Mouse (Mus musculus): ENCODE measurements at regions not wholly inside any gene's neighbourhood (a gene's known extent, or its start where the extent isn't known, plus 50 kb on each side); places are given as distances from the start of the nearest gene placed in this dataset.

DNA sequence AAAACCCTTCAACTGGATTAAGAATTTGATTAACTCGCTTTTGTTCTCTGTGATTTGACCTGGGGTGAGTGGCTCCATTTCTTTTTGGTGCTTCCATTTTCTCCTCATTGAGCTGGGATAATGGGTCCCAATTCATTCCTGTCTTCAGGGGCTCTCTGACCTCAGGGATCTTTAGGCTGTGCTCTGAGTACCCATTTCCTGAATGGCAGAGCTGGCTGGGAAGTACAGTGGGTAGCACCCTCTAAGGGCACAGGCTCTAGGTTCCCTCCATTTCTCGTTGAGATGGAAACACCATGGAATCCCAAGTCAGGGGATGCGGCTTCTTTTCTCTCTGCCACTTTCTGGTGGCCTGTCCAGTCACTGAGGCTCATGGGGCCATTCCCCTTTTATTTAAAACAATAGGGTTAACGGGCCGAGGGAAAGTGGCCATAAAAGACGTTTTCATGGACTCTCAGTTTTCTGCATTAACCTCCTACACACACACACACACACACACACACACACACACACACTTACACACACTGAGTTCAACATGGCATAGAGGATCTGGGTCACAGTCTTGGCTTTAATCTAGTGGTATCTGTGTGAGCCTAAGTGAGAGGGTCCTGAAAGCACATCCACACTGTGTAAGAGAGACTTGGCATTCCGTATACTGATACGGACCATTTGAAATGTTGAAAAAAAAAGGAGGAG is 98.3 kb upstream of the Ccnd2 start:
- Histone ChIP-seq H3K4me1 (replicated peaks; ENCODE audit: control insufficient read depth, insufficient read depth, low read length) (peaks cover 10% of the 10 kb centered on the region; the same call in 1 of the 2 replicates), H3K9me3 (ENCODE audit: control insufficient read depth, low read length) (no peaks in the 10 kb centered on the region), H3K27me3 (replicated peaks; ENCODE audit: control insufficient read depth, insufficient read depth, low read length) (no peaks in the 10 kb centered on the region), H3K27ac (ENCODE audit: low read depth, low read length) (no peak overlapping the region), H3K4me3 (ENCODE audit: low read depth, low read length) (no peak overlapping the region), H3K36me3 (ENCODE audit: control insufficient read depth, insufficient read depth, low read length) (no peaks in the 10 kb centered on the region), H3K4me2 (no peak overlapping the region), H3K9ac (ENCODE audit: low read depth, low read length) (no peak overlapping the region)
- DNase-seq (ENCODE audit: low spot score) (no peak), ATAC-seq (replicated peaks; ENCODE audit: low FRiP score) (no peak)
- WGBS: 57% methylated on average over 8 of the region's 8 CpGs

DNA sequence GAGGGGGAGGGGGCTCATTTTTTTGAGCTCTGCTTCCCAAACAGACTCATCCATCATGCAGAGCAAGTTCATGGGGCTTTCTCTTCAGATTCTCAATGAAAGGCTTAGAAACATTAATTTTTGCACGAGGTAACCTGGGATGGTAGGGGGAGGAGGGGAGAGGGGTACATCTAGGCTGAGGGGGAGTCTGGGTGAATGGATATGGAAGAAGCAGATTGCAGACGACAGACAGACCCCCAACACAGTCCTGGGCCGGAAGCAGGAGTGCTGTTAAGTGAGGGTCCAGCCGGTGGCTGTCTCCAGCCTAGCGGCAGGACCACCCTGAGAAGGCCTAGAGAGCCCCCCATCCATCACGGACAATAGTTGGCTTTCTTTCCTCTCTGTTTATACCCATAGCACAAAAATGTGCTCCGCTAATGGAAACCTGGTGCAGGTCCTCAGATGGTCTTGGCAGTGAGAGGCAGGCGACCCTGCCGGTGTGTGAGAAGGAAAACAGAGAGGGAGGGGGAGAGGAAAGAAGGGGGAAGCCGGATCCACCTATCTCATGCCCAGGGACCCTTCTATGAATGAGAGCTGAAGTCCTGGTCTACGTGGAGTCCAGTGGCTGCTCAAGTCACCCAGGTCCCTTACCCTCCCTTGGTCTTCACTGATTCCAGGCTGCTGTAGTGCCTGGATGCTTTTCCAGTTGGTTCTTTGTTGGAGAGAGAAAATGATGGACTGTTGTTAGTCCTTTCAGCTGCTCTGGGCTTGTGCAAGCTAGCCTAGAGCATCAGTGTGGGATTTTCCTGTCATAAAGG is 99.1 kb upstream of the Ccnd2 start:
- DNase-seq (ENCODE audit: low spot score): no peak
- no peak overlapping the region for H3K4me3 ChIP-seq (ENCODE audit: low read depth, low read length)
- peak overlapping the region; percentile 1; the same call in 1 of the 2 replicates for H3K27ac ChIP-seq (ENCODE audit: low read depth, low read length)
- H3K27me3 ChIP-seq (replicated peaks; ENCODE audit: control insufficient read depth, insufficient read depth, low read length): no peaks in the 10 kb centered on the region
- H3K9ac ChIP-seq (ENCODE audit: low read depth, low read length): no peak overlapping the region
- no peaks in the 10 kb centered on the region for H3K36me3 ChIP-seq (ENCODE audit: control insufficient read depth, insufficient read depth, low read length)
- ATAC-seq (replicated peaks; ENCODE audit: low FRiP score): no peak
- WGBS: 31% methylated on average over 11 of the region's 11 CpGs
- peaks cover 5% of the 10 kb centered on the region; the same call in 1 of the 2 replicates for H3K4me1 ChIP-seq (replicated peaks; ENCODE audit: control insufficient read depth, insufficient read depth, low read length)
- H3K9me3 ChIP-seq (ENCODE audit: control insufficient read depth, low read length): no peaks in the 10 kb centered on the region
- H3K4me2 ChIP-seq: no peak overlapping the region

- Histone ChIP-seq H3K27me3 (replicated peaks; ENCODE audit: control insufficient read depth, insufficient read depth, low read length) (no peaks in the 10 kb centered on the region), H3K9ac (ENCODE audit: low read depth, low read length) (no peak overlapping the region), H3K4me1 (replicated peaks; ENCODE audit: control insufficient read depth, insufficient read depth, low read length) (peaks cover 5% of the 10 kb centered on the region; the same call in 1 of the 2 replicates), H3K36me3 (ENCODE audit: control insufficient read depth, insufficient read depth, low read length) (no peaks in the 10 kb centered on the region), H3K4me2 (no peak overlapping the region), H3K4me3 (ENCODE audit: low read depth, low read length) (no peak overlapping the region), H3K27ac (ENCODE audit: low read depth, low read length) (peak overlapping the region; percentile 1; the same call in 1 of the 2 replicates), H3K9me3 (ENCODE audit: control insufficient read depth, low read length) (no peaks in the 10 kb centered on the region)
- 9% methylated on average over 5 of the region's 5 CpGs for WGBS
- no peak for DNase-seq (ENCODE audit: low spot score)
- no peak for ATAC-seq (replicated peaks; ENCODE audit: low FRiP score)
These were observed 99.6 kb upstream of the Ccnd2 start for GRCm38 (mm10) chr6:127251671-127251985.

- ATAC-seq (replicated peaks; ENCODE audit: low FRiP score) (no peak), DNase-seq (ENCODE audit: low spot score) (no peak)
- 15% methylated on average over 3 of the region's 3 CpGs for WGBS
- peaks cover 5% of the 10 kb centered on the region; the same call in 1 of the 2 replicates for H3K4me1 ChIP-seq (replicated peaks; ENCODE audit: control insufficient read depth, insufficient read depth, low read length)
- H3K27ac ChIP-seq (ENCODE audit: low read depth, low read length): no peak overlapping the region
- H3K9ac ChIP-seq (ENCODE audit: low read depth, low read length): no peak overlapping the region
- no peaks in the 10 kb centered on the region for H3K27me3 ChIP-seq (replicated peaks; ENCODE audit: control insufficient read depth, insufficient read depth, low read length)
- no peaks in the 10 kb centered on the region for H3K9me3 ChIP-seq (ENCODE audit: control insufficient read depth, low read length)
- no peak overlapping the region for H3K4me3 ChIP-seq (ENCODE audit: low read depth, low read length)
- H3K4me2 ChIP-seq: no peak overlapping the region
- no peaks in the 10 kb centered on the region for H3K36me3 ChIP-seq (ENCODE audit: control insufficient read depth, insufficient read depth, low read length)
These were observed 100.2 kb upstream of the Ccnd2 start for GRCm38 (mm10) chr6:127252000-127252721.

DNA sequence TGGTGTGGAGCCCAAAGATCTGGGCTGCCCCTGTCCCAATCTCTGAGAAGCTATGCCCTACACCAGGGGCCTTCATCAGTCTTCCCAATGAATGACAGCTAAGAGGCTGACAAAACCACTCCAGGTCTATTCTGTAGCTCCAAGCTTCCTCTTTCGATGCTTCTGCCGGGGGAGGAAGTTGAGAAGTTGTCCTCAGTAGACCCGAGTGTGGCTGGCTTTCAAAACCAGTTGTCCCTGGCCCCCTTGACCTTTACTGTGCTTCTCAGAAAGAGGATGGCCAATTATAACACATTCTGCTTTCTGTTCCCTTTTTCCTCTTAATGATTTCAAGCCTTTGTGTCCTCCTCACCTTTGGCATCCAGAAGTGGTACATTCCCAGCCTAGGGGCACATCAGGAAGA is 101.9 kb upstream of the Ccnd2 start:
- Histone ChIP-seq H3K9ac (ENCODE audit: low read depth, low read length) (no peak overlapping the region), H3K27ac (ENCODE audit: low read depth, low read length) (no peak overlapping the region), H3K4me3 (ENCODE audit: low read depth, low read length) (no peak overlapping the region), H3K4me1 (replicated peaks; ENCODE audit: control insufficient read depth, insufficient read depth, low read length) (peaks cover 5% of the 10 kb centered on the region; the same call in 1 of the 2 replicates), H3K4me2 (no peak overlapping the region), H3K27me3 (replicated peaks; ENCODE audit: control insufficient read depth, insufficient read depth, low read length) (no peaks in the 10 kb centered on the region), H3K9me3 (ENCODE audit: control insufficient read depth, low read length) (no peaks in the 10 kb centered on the region), H3K36me3 (ENCODE audit: control insufficient read depth, insufficient read depth, low read length) (no peaks in the 10 kb centered on the region)
- 29% methylated on average over 3 of the region's 3 CpGs for WGBS
- ATAC-seq (replicated peaks; ENCODE audit: low FRiP score) (no peak), DNase-seq (ENCODE audit: low spot score) (no peak)

DNA sequence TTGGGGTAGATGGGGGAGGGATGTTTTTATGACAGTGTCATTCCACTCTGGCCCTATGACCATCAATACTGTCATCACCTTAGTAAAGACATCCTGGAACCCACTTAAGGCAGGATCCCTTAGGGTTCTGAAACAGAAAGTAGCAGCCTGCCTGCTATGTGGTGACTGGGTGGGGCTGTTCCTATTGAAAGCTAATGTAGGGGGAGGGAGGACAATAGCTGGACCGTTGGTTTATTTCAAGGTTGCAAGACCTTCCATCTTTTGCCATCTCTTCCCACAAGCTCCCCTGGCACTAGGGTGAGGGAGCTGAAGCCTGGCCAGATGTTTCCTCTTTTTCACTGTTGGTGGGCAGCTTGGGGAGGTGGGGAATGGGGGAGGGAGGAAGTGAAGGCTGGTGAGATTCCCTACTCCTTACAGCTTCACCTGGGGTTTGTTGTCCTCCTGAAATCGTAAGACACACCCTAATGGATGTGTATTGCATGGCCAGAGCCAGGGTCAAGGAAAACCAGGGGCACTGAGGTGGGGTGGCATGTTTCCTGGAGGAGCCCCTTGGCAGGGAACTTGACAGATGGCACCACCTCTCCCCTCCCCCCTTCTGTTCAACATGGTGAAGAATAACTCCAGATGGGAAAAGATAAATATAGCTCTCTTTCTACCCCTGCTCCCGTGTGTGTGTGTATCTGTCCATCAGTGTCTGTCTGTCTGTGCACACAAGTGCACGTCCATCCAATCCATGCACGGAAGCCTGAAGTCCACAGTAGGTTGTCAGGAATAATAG is 112.1 kb upstream of the Ccnd2 start:
- Histone ChIP-seq H3K4me3 (ENCODE audit: low read depth, low read length) (no peak overlapping the region), H3K27me3 (replicated peaks; ENCODE audit: control insufficient read depth, insufficient read depth, low read length) (peaks cover 2% of the 10 kb centered on the region; the same call in 1 of the 2 replicates), H3K27ac (ENCODE audit: low read depth, low read length) (no peak overlapping the region), H3K4me1 (replicated peaks; ENCODE audit: control insufficient read depth, insufficient read depth, low read length) (peaks cover 5% of the 10 kb centered on the region), H3K36me3 (ENCODE audit: control insufficient read depth, insufficient read depth, low read length) (no peaks in the 10 kb centered on the region), H3K4me2 (no peak overlapping the region), H3K9ac (ENCODE audit: low read depth, low read length) (no peak overlapping the region), H3K9me3 (ENCODE audit: control insufficient read depth, low read length) (no peaks in the 10 kb centered on the region)
- ATAC-seq (replicated peaks; ENCODE audit: low FRiP score): no peak
- DNase-seq (ENCODE audit: low spot score): no peak
- WGBS: 56% methylated on average over 5 of the region's 5 CpGs

GRCm38 (mm10) chr6:127265063-127265775 is 113.2 kb upstream of the Ccnd2 start:
- DNase-seq (ENCODE audit: low spot score) (no peak), ATAC-seq (replicated peaks; ENCODE audit: low FRiP score) (no peak)
- Histone ChIP-seq H3K27me3 (replicated peaks; ENCODE audit: control insufficient read depth, insufficient read depth, low read length) (peaks cover 2% of the 10 kb centered on the region), H3K4me3 (ENCODE audit: low read depth, low read length) (no peak overlapping the region), H3K36me3 (ENCODE audit: control insufficient read depth, insufficient read depth, low read length) (no peaks in the 10 kb centered on the region), H3K9ac (ENCODE audit: low read depth, low read length) (no peak overlapping the region), H3K9me3 (ENCODE audit: control insufficient read depth, low read length) (no peaks in the 10 kb centered on the region), H3K27ac (ENCODE audit: low read depth, low read length) (no peak overlapping the region), H3K4me2 (peak overlapping the region; percentile 61; the same call in 1 of the 2 replicates), H3K4me1 (replicated peaks; ENCODE audit: control insufficient read depth, insufficient read depth, low read length) (peaks cover 5% of the 10 kb centered on the region)
- WGBS: 70% methylated on average over 9 of the region's 9 CpGs
